Mouse (Mus musculus) gastrocnemius, postnatal 25 days (tissue): ENCODE measurements around the gene Ulk1. TPM values are rescaled to one million over a fixed set of nuclear protein-coding genes. Genes with fewer than 3 reads are reported as not detected.

ENCODE experiments used
- DNase-seq: peaks from one replicate; pipeline ENCODE4 v3.0.0; 2022
- total RNA-seq, 2 experiments: library from RNA; stranded (reverse); gene quantifications; 1 replicate in 1 of 2; 2 replicates in 1 of 2; pipeline ENCODE4 v1.2.3; 2021

Gene Ulk1
- total RNA-seq, 2 experiments from 2014 or later, result 33.0 to 43.3 TPM

- DNase-seq, result no peak
These were observed 40.6 kb downstream of the Ulk1 start for GRCm38 (mm10) chr5:110769272-110769671.

- DNase-seq, result no peak
These were observed 46.0 kb downstream of the Ulk1 start for GRCm38 (mm10) chr5:110763890-110764289.

- DNase-seq, result no peak
These were observed 64.9 kb downstream of the Ulk1 start for GRCm38 (mm10) chr5:110745021-110745420.

GRCm38 (mm10) chr5:110739496-110740275 lies 70.2 kb downstream of the Ulk1 start:
- DNase-seq, result no peak

- no peak for DNase-seq
These were observed 74.3 kb downstream of the Ulk1 start for GRCm38 (mm10) chr5:110735606-110736005.

Other genes with a start within 250 kb of the Ulk1 start
- gene Noc4l, start 156.7 kb downstream of the Ulk1 start, total RNA-seq, result 10 to 100 TPM; 12.0 to 12.8 TPM
- 1 to 10 TPM; 6.4 to 7.7 TPM for gene Ddx51, start 156.6 kb downstream of the Ulk1 start, total RNA-seq
- gene Ep400, start 39.4 kb downstream of the Ulk1 start, total RNA-seq, result 10 to 100 TPM; 23.0 to 25.9 TPM
- 10 to 100 TPM in 1 of 2 experiments, 1 to 10 TPM in 1; 9.8 to 10.8 TPM for gene Pus1, start 29.4 kb downstream of the Ulk1 start, total RNA-seq
- 10 to 100 TPM in 1 of 2 experiments, 1 to 10 TPM in 1; 9.7 to 12.5 TPM for gene Hscb, start 29.7 kb upstream of the Ulk1 start, total RNA-seq
- 1 to 10 TPM; 1.4 to 1.5 TPM for gene Chek2, start 29.9 kb upstream of the Ulk1 start, total RNA-seq
- 10 to 100 TPM; 12.4 to 15.0 TPM for gene Ttc28, start 69.7 kb upstream of the Ulk1 start, total RNA-seq